33 mouse cellular contexts compared by ENCODE assay signal in the genomic region with DNA sequence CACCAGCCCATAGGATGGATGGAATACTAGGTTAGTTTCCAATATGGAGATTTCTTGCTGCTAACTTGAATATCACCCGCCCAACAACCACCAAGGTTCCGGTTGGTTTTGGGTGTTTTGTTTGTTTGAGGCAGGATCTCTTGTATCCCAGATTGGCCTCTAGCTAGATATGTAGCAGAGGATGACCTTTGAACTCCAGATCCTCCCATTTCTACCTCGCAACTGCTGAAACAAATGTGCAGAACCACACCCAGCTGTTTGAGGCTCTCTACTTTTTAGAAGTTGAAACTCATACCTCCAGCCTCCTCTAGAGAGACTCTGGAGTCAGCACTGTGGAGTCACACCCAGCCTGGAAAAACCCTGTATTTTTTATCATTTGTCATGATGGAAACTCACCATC. TPM values are rescaled to one million over a fixed set of nuclear protein-coding genes. Genes with fewer than 3 reads are reported as not detected.
DNase-seq lines count a peak whose midpoint lies in the region; TF ChIP-seq lines count a peak whose summit lies in the region.
"Had no signal": no experiment of that assay in that cellular context is flagged by ENCODE, and none has a peak within 500 bp of the region (broad histone marks: within the 10 kb centered on the region; RNA-seq: fewer than 3 reads in every experiment).

No protein-coding gene starts in this region.

- H3K36me3 ChIP-seq in kidney, adult 2 months (ENCODE audit: control insufficient read depth, insufficient read depth, low read length): no peaks in the 10 kb centered on the region
- no peaks in the 10 kb centered on the region for H3K36me3 ChIP-seq in small intestine, adult 2 months (ENCODE audit: control insufficient read depth, insufficient read depth, low read length)
- H3K36me3 ChIP-seq: embryonic facial prominence, embryonic 12.5 days; embryonic facial prominence, embryonic 15.5 days; heart, embryonic 12.5 days; heart, embryonic 15.5 days; hindbrain, embryonic 10.5 days; hindbrain, embryonic 13.5 days had no signal

- no peaks in the 10 kb centered on the region for H3K27me3 ChIP-seq in kidney, adult 2 months (replicated peaks; ENCODE audit: control insufficient read depth, insufficient read depth, low read length)
- H3K27me3 ChIP-seq in small intestine, adult 2 months (ENCODE audit: control insufficient read depth, insufficient read depth, low read length): no peaks in the 10 kb centered on the region
- H3K27me3 ChIP-seq: embryonic facial prominence, embryonic 12.5 days; embryonic facial prominence, embryonic 15.5 days; heart, embryonic 12.5 days; heart, embryonic 15.5 days; hindbrain, embryonic 13.5 days had no signal

- TF ChIP-seq CTCF in kidney, adult 2 months (conservative IDR thresholded peaks at IDR 0.05; ENCODE audit: insufficient read depth, insufficient read length, low read depth, low read length): no peak
- TF ChIP-seq CTCF in small intestine, adult 2 months (IDR thresholded peaks at IDR 0.05; ENCODE audit: extremely low read depth, insufficient read length, insufficient replicate concordance, low read depth, low read length): no peak

- H3K4me3 ChIP-seq in kidney, adult 2 months (ENCODE audit: insufficient read depth, low read depth, low read length): no peak overlapping the region
- no peak overlapping the region for H3K4me3 ChIP-seq in small intestine, adult 2 months (ENCODE audit: low read depth, low read length)
- H3K4me3 ChIP-seq: embryonic facial prominence, embryonic 12.5 days; embryonic facial prominence, embryonic 15.5 days; gastrocnemius, adult 2 months; heart, embryonic 12.5 days; heart, embryonic 15.5 days; hindbrain, embryonic 10.5 days; hindbrain, embryonic 13.5 days had no signal

- WGBS in kidney, adult 2 months: 77% methylated on average over 3 of the region's 3 CpGs
- 18% methylated on average over 3 of the region's 3 CpGs for WGBS in small intestine, adult 2 months

- no peak for TF ChIP-seq POLR2A in kidney, adult 2 months (IDR thresholded peaks at IDR 0.05; ENCODE audit: low read depth, low read length)
- no peak for TF ChIP-seq POLR2A in small intestine, adult 2 months (IDR thresholded peaks at IDR 0.05; ENCODE audit: low read depth, low read length)

- H3K27ac ChIP-seq in kidney, adult 2 months (ENCODE audit: insufficient read depth, low read depth, low read length): no peak overlapping the region
- peak overlapping the region; percentile 79 for H3K27ac ChIP-seq in small intestine, adult 2 months (ENCODE audit: insufficient read depth, low read depth, low read length)
- H3K27ac ChIP-seq: embryonic facial prominence, embryonic 12.5 days; embryonic facial prominence, embryonic 15.5 days; gastrocnemius, adult 2 months; heart, embryonic 15.5 days; hindbrain, embryonic 10.5 days; hindbrain, embryonic 13.5 days had no signal

- H3K4me1 ChIP-seq in kidney, adult 2 months (ENCODE audit: control insufficient read depth, insufficient read depth, low read length): peaks cover 11% of the 10 kb centered on the region; the same call in 1 of the 2 replicates
- H3K4me1 ChIP-seq in small intestine, adult 2 months (ENCODE audit: control insufficient read depth, insufficient read depth, insufficient read length, low read length): peaks cover 57% of the 10 kb centered on the region
- H3K4me1 ChIP-seq: embryonic facial prominence, embryonic 12.5 days; embryonic facial prominence, embryonic 15.5 days; heart, embryonic 15.5 days; hindbrain, embryonic 10.5 days; hindbrain, embryonic 13.5 days had no signal

- DNase-seq in kidney, adult 2 months: peak; percentile 38
- no peak for DNase-seq in kidney, postnatal 10 days
- DNase-seq in ES-CJ7 (ENCODE audit: low read depth, low spot score): peak; percentile 68
- DNase-seq in gastrocnemius, postnatal 25 days: no peak
- no peak for DNase-seq in urinary bladder, postnatal 36 days (ENCODE audit: low spot score in 2 of 2)
- DNase-seq: adrenal gland, adult 2 months; adrenal gland, postnatal 14 days; B cell, adult 2 months; cerebellum, adult 11 months; cerebellum, adult 2 months; cerebellum, adult 9-11 months; cerebellum, postnatal 25 days; forebrain, postnatal 0 days; gastrocnemius, adult 2 months; gastrocnemius, postnatal 14 days; heart, adult 18-20 months; heart, postnatal 10 days; heart, postnatal 36 days had no signal

RNA-seq across cellular contexts. Expression of gene Sdr9c7, which starts 0.8 kb away (rescaled TPM):
- 0.13 TPM in 1 of 2 replicates, not detected in the other for polyA plus RNA-seq in kidney, adult 2 months (2012; rRNA removed)
- polyA plus RNA-seq in small intestine, adult 2 months (2012; rRNA removed): 0.70 TPM in 1 of 2 replicates, not detected in the other
- total RNA-seq in gastrocnemius, postnatal 25 days (2021): not detected
- total RNA-seq: CH12.LX; common myeloid progenitor, adult 5-6 weeks; forebrain, postnatal 0 days; gastrocnemius, adult 2 months; gastrocnemius, postnatal 14 days; heart, adult 18-20 months; heart, postnatal 10 days; heart, postnatal 36 days had no signal
- polyA plus RNA-seq: embryonic facial prominence, embryonic 12.5 days; forebrain, embryonic 11.5 days; forebrain, embryonic 14.5 days; forebrain, postnatal 0 days; heart, embryonic 12.5 days; heart, embryonic 15.5 days; hindbrain, embryonic 10.5 days; hindbrain, embryonic 13.5 days; hindbrain, embryonic 16.5 days had no signal

RNA-seq across cellular contexts. Expression of gene Rdh7, which starts 8.9 kb away (rescaled TPM):
- 0.20 and 0.31 TPM in 2 replicates for polyA plus RNA-seq in kidney, adult 2 months (2012; rRNA removed)
- 30.9 and 73.0 TPM in 2 replicates for polyA plus RNA-seq in small intestine, adult 2 months (2012; rRNA removed)
- total RNA-seq in gastrocnemius, postnatal 25 days (2021): not detected
- total RNA-seq: CH12.LX; common myeloid progenitor, adult 5-6 weeks; ES-E14; forebrain, postnatal 0 days; gastrocnemius, adult 2 months; gastrocnemius, postnatal 14 days; heart, adult 18-20 months; heart, postnatal 10 days; heart, postnatal 36 days had no signal
- polyA plus RNA-seq: cerebellum, adult 2 months; embryonic facial prominence, embryonic 12.5 days; embryonic facial prominence, embryonic 15.5 days; forebrain, embryonic 11.5 days; forebrain, embryonic 14.5 days; forebrain, postnatal 0 days; frontal cortex, adult 2 months; heart, embryonic 12.5 days; heart, embryonic 15.5 days; hindbrain, embryonic 10.5 days; hindbrain, embryonic 13.5 days; hindbrain, embryonic 16.5 days had no signal

RNA-seq across cellular contexts. Expression of gene Rdh16f2, which starts 31.2 kb away (rescaled TPM):
- polyA plus RNA-seq in kidney, adult 2 months (2012; rRNA removed): 391 and 483 TPM in 2 replicates
- 2.1 and 3.6 TPM in 2 replicates for polyA plus RNA-seq in small intestine, adult 2 months (2012; rRNA removed)
- total RNA-seq in gastrocnemius, postnatal 25 days (2021): not detected
- total RNA-seq: CH12.LX; common myeloid progenitor, adult 5-6 weeks; ES-E14; forebrain, postnatal 0 days; gastrocnemius, adult 2 months; gastrocnemius, postnatal 14 days; heart, adult 18-20 months; heart, postnatal 10 days; heart, postnatal 36 days had no signal
- polyA plus RNA-seq: adrenal gland, adult 2 months; cerebellum, adult 2 months; embryonic facial prominence, embryonic 12.5 days; embryonic facial prominence, embryonic 15.5 days; forebrain, embryonic 11.5 days; forebrain, embryonic 14.5 days; forebrain, postnatal 0 days; frontal cortex, adult 2 months; heart, embryonic 12.5 days; heart, embryonic 15.5 days; hindbrain, embryonic 10.5 days; hindbrain, embryonic 13.5 days; hindbrain, embryonic 16.5 days had no signal

RNA-seq across cellular contexts. Expression of gene Rdh19, which starts 47.8 kb away (rescaled TPM):
- polyA plus RNA-seq in kidney, adult 2 months (2012; rRNA removed): 1.6 and 2.0 TPM in 2 replicates
- not detected in 2 replicates for polyA plus RNA-seq in small intestine, adult 2 months (2012; rRNA removed)
- total RNA-seq in gastrocnemius, postnatal 25 days (2021): not detected
- total RNA-seq: adrenal gland, adult 2 months; adrenal gland, postnatal 14 days; CH12.LX; common myeloid progenitor, adult 5-6 weeks; ES-E14; forebrain, postnatal 0 days; gastrocnemius, adult 2 months; gastrocnemius, postnatal 14 days; heart, adult 18-20 months; heart, postnatal 10 days; heart, postnatal 36 days had no signal
- polyA plus RNA-seq: adrenal gland, adult 2 months; cerebellum, adult 2 months; embryonic facial prominence, embryonic 12.5 days; embryonic facial prominence, embryonic 15.5 days; forebrain, embryonic 11.5 days; forebrain, embryonic 14.5 days; forebrain, postnatal 0 days; frontal cortex, adult 2 months; gonadal fat pad, adult 2 months; heart, embryonic 12.5 days; heart, embryonic 15.5 days; hindbrain, embryonic 10.5 days; hindbrain, embryonic 13.5 days; hindbrain, embryonic 16.5 days had no signal

Comparison
In these comparisons a context has a peak if more than half of its experiments do, and no peak if none do; other contexts are left out.
1. DNase-seq: peak in kidney, adult 2 months (single experiment) and ES-CJ7 (single experiment); none in kidney, postnatal 10 days (single experiment), gastrocnemius, postnatal 25 days (single experiment) and urinary bladder, postnatal 36 days (0 of 2).
2. RNA of gene Rdh7, which starts 8.9 kb away (polyA plus RNA-seq): 30.9 to 73.0 TPM in small intestine, adult 2 months; 0.20 to 0.31 TPM in kidney, adult 2 months; every median in the first group is over 10 times any median in the second.
3. RNA of gene Rdh16f2, which starts 31.2 kb away (polyA plus RNA-seq): 391 to 483 TPM in kidney, adult 2 months; 2.1 to 3.6 TPM in small intestine, adult 2 months; every median in the first group is over 10 times any median in the second.